Mouse (Mus musculus): ENCODE data around the gene Fancc.
"Not testable (repeated sequence)": the region's sequence is repeated elsewhere in the genome, so short reads cannot be mapped to it uniquely, and the experiment has no call there.

The Fancc gene

DNA sequence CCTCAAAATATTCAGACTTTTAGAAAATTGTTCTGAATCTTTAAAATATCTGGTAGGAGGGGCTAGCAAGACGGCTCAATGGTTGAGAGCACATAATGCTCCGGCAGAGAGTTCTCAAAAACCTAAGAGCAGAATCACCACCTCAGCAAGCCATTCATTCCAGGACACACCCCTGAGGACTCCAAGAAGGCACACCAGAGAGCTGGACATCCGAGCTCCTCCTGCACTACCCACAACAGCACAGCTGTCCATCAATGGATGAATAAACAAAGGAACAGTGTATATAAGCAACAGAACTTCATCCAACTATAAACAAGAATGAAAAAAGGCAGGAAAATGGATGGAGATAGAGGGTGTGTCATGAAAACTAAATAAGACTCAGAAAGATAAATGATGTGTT, 80.3 kb downstream of the Fancc start:
- no peak for DNase-seq

DNA sequence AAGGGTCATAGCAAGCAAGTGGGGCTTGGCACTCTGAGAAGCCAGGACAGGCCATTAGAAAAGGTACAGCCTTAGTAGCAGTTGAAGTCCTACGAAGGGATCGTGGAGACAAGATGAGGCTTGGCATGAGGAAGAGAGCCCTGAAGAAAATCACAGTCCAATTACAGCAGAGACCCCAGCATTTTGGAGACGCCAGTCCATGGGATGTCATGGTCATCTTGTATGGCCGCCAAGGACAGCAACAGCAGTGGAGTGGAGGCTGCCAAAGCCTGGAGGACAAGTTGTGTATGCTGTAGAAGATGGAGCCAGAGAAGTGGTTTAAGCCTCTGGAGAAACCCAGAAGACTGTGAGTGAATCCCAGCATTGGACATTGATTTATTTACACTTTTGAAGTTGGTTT, 84.4 kb downstream of the Fancc start:
- no peak for DNase-seq

DNA sequence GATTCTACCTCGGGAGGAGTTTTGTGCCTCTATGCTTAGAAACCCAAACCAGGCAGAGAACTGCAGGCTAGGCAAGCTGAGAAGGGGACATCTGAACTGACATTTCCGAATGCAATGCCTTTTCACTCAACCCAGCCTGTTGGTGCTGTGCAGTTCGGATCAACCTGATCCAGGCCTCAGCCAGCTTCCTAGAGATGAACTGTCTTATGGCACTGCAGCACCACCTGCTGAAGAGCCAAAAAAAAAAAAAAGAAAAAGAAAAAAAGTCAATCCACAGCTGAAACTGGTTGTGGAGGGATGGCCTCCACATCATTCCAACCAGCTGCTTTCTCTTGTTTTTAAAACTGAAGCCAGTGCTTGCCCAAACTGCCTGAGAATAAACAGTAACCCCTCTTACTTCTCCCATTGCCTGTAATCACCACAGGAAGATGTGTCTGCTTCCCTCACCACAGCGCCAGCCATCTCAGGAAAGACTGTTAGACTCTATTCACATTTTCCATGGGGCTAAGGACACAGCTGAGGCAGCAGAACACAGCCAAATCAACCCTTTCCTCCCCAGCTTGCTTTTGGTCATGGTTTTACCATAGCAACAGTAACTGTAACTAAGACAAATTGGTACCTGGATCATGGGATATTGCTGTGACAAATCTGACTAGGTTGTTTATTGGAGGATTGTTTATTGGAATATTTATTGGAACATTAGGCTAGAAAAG, 85.6 kb downstream of the Fancc start:
- DNase-seq, result no peak

DNA sequence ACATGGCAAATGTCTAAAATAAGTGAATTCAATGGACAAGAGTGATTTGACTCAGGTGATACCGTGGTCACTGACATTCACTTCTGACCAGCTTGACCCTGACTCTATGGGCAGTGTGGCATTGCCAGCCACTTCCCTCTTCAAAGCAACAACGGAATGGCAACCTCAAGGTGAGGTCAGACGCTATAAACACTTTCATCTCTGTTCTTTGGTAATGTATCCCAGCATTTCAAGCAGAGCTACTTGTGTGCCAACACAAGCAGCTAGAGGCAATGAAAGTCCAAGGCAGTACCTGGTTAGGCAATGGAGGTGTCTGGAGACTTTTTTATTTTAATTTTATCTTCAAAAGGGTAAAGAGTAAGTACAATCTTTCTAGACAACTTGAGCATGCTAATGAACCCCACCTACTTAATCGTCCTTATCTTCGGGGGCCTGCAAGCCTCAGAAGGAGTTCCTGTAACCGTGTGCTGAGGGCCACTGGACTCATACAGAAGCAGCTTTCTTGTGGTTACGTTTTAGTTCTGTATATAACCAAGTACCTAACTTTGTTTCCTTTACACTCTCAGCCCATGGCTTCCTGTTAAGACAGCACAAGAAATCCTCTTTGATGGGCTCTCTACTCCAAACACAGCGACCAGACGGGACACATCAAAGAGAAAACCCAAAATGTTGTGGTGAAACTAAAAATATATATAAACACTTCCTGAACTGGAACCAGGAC, 86.3 kb downstream of the Fancc start:
- no peak for DNase-seq

DNA sequence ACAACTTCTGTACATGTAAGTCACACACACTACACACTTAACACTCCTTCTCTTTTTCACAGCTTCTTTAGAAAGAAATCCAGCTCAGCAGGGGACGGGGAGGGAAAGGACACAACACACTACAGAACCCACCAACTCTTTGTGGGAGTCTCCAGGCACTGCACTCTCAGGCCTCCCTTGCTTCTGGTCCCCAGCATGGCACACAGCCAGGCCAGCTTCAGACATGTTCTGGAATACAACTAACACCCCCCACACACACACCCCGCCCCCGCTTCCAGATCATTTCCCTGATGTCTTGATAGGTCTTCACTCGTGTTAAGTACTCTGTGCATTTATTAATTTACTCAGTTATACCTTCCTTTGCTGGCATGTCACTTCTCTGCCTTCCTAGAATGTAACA, 91.9 kb downstream of the Fancc start:
- DNase-seq, result no peak

DNA sequence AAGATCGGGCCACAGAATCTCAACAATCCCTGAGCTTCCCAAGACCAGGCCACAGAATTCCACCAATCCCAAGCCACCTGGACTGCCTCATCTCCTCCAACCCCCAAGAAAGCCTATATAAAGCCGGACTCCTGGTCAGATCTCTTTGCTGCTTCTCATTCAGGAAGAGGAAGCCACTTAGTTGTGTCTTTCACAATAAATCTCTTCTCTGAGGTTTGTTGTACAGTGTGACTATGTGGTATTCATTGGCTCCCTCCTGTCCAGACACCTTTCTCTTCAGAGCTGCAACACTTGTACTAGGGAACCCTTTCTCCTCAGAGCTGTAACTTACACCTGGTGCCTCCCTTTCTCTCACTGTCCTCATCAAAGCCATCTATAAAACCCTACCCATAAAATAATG, 92.4 kb downstream of the Fancc start:
- DNase-seq, result no peak

DNA sequence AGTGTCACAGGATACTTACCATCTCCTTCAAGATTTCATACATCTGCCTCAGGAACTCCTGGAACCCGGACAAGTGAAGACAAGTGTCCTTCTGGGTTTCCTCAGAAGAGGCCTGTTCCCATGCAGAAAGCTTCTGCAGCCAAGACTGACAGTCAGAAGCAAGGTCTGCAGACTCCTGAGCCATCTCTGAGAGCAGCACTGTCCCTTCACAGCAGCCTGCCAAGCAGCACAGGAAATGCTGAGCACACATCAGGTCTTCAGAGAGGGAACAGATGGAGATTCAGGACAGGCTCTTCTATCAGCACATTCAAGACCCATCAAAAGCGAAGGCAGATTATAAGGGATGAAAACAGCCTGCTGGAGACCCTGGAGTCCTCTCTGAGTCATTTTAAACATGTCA, 94.3 kb downstream of the Fancc start:
- no peak for DNase-seq

DNA sequence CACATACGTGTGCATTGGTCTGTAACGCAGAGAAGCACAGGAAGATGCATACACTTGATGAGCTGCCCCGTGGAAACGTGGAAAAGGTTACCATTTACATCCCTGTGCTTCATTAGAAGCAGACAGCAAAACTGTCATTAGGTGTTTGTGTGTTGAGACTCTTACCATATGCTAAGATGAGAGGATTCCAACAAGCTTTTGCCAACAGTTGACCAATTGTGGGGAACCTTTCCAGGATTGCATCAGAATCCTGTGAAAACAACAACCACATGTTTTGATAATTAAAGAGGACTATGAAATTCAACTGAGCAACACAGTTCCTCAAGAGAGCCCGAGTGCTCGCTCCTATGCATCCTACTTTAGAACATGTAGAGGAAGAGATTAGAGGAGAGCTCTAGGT, 97.0 kb downstream of the Fancc start:
- peak; percentile 9 to 42 for DNase-seq

DNA sequence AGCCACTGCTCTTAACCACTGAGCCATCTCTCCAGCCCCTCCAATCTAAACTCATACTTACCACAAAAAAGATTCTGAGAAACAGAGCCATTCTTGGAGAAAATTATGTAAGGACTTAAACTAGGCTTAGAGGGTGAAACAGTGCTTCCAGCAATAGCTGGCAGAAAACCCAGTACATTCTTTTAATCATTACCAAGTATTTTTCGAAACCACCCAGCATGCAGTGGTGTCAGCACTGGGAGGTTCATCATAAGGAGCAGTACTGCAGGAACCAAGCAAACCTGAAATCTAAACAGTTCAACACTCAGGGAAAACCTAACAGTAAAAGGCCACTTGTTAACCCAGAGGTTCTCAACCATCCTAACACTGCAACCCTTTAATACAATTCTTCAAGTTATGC, 99.7 kb downstream of the Fancc start:
- peak; percentile 9 to 38 for DNase-seq

DNA sequence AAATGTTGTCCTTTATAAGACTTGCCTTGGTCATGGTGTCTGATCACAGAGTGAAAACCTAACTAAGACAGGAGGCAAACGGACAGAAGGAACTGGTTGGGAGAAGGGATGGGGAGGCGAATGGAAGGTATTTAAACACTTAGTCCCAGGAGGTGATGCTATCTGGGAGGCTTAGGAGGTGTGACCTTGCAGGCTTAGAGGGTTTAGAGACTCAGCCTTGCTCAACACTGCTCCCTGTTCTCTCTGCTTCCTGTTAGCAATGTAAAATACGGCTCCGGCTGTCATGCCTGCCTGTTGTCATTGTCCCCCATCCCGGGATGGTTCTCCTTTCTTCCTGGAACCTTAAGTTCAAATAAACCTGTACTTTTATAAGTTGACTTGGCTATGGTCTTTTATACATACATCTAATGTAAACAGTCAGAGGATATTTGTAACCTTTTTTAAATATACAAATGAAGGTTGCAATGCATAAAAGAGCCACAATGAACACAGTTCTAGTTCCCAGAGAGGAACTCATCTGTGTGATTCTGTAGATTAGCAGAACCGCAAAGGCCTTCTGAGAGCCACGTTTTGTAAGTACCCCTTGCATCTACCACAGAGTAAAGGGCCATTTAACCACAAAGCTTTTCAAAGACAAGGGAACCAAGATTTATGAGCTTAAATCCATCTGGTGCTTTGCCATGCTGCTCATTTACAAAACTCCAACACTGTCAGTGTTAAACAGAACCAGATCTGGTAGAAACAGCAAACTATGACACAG, 102.6 kb downstream of the Fancc start:
- no peak for DNase-seq

DNA sequence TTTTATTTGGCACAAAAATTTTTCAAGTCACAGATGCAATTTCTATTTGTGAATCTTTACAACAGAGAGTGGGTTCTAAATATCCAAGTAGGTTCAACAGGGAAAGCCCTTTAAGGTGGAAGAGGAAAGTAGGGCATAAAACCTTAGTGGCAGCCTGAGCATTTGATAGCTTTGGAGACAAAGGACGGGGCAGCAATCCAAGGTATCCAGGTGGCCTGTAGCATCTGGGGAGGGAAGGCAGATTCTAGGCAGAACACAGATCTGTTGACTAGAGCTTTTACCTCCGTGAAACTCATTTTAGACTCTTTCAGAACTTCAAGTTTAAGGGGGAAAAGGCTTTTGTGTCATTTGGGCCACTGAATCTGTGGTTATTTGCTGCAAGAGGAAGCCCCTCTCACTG, 111.8 kb downstream of the Fancc start:
- no peak for DNase-seq

DNA sequence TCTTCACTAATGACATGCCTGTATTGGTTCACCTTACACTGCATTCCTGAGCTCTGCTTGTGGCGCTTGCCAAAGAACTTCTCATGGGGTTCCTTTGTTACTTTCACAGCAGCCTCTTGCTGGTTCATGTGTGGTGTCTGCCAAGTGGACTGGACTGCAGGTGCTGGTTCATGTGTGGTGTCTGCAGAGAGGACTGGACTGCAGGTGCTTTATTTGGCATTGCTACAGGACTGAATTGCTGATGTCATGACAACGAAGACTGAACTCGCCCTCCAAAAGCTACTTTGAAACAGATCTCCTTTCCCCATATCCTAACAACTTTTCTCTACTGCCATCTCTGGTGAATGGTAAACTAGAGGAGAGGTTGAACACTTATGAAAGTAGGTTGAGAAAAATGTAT, 112.3 kb downstream of the Fancc start:
- DNase-seq, result no peak

DNA sequence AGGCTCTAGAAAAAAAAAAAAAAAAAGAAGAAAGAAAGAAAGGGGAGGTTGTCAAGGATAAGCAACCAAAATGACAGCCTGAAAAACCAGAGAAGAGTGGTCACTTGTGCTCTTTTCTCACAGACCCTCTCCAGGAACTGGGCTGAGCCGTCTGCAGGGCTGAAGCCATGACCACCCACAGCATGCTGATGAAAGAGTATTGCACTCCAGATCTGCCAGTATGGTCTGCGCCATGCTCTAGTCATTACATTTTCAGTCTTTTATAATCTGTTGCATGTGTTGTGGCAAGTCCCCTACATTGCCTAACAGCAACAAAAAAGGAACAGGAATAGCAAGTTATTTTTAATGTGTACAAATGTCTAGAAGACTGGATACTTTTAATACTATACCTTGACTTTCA, 114.9 kb downstream of the Fancc start:
- DNase-seq, result no peak

DNA sequence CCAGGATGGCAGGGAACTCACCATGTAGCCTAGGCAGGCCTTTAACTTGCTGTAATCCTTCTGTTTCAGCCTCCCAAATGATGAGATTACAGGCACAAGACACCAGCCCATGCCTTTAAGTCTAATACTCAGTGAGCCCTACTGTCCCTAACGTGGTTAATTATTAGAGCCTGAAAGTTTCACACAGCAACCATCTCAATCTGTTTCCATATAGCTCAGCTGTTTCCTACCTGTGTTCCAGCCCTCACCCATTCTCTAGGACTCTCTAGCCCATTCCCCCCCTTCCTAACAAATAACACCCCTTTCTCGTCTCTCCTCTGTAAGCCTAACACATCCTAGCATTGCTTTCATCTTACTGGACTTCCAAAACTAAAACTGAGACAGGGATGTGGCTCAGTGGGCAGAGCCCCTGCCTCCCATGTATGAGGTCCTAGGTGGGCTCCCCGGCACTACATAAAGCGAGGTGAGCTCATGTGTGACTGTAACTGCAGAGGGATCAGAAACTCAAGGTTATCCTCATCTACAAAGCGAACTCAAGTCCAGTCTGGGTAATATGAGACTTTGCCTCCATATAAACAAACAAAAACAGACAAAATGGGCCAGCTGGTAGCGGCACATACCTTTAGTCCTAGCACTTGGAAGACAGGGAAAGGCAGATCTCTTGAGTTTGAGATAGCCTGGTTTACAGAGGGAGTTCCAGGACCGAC, 123.5 kb downstream of the Fancc start:
- DNase-seq, result no peak

DNA sequence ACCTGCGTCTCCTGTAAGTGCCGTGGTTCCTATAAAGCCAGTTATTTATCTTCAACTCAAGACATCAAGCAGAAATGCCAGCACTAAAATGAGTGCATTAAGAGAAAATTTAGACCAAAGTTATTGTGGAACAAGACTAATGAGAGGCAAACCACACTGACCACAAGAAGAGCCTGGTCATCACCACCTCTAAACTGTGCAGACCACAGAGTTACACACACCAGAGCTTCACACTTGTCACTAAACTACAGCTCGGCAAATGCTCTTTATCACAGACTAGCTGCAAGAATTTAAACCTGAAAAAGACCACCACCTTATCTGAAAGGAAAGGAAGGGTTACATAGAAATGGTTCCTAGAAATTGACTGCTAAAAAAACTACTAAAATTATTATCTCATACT, 135.3 kb downstream of the Fancc start:
- DNase-seq, result no peak

DNA sequence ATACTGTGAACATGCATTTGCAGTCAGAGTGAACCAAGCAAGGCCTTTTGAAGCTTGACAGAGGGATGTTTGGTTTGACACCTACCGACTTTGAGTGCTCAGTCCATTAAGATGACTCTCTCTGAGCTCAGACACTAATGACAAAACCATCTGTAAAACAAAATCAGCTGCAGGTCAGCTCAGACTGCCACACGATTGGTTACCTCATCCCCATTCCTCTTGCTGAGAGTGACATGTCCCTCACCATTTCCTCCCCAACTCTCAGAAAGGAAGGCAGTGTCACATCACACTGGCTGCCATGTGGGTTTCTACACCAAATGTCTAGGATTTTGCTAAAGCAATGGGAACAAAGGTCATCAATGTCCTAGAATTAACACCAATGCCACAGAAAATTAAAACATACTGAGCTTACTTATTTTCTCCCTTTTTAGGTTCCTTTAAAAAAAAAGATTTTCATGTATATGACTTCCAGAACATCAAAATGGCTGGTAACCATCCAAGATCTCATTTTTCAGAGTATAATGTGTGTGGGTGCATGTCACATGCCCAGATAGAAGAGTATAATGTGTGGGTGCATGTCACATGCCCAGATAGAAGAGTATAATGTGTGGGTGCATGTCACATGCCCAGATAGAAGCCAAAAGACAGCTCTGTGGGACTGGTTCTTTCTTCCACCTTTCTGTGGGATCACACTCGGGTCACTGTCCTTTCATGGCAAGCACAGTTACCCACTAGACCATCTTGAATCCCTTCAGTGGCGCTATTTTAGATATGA, 136.8 kb downstream of the Fancc start:
- no peak for DNase-seq

DNA sequence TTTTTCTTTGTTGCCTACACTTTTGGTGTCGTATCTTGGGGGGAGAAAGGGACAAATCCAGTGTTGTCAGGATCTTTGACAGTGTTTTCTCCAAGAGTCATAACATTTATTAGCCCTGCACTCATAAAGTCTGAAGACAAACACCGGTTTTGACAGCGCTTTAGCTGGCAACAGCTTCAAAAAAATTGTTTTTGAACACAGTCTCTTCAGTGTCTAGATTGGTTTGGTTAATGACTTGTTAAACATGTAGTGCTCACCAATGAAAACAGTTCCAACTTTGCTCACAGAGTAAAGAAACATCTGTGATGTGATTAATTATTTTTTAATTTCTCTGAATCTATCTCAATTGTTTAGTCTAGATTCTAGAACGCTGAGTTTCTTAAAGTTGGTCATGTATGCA, 137.7 kb downstream of the Fancc start:
- no peak for DNase-seq

DNA sequence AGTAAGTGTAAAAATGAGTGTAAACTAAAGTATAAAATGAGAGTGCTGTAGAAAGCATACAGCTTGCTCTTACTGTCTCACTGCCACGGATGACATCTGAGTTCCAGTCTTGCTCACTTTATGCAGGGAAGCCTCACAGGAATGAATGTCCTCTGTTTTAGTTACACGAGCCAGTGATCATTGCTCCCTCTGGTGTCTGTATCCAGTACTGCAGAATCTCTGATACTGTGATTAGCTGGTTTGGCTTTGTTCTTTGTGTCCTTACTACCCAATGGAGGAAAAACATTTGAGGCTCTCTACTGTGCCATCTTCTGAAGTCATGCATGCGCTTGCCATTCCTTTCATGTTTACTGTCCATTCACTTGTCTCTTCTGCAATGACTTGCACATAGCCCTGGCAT, 140.5 kb downstream of the Fancc start:
- DNase-seq, result peak; percentile 10 to 54

DNA sequence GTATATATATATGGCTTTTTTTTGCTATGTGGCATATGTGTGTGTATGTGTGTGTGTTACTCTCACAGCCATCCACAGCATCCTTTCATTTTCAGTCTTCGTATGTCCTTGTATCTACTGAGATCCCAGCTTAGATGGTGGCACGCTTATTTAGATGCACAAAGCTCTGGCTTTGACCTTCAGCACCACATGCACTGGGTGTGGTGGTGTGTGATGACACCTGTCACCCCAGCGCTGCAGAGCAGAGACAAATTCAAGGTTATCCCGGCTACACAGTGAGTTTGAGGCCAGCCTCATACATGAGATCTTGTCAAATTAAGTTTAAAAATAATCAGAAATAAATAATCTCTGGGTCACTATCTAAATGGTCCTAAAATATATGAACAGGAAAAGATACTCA, 141.0 kb downstream of the Fancc start:
- no peak for DNase-seq

DNA sequence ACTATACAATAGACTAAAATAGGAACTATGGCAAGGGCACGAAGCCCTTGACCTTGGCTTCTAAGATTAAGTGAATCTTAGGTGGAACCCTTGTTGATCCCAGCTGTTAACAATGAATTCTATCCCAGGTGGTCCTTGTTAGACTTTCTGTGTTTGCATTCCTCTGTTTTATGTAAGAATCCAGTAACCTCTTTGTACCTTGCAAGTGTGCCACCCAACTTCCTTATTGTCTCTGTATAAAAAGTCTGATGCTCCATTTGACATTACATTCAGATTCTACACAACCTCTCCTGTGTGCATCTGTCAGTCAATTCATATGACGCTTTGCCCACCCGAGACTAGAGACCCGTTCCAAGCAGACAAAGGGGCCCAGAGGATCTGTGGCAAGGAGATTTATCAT, 143.8 kb downstream of the Fancc start:
- DNase-seq, result not testable (repeated sequence)

DNA sequence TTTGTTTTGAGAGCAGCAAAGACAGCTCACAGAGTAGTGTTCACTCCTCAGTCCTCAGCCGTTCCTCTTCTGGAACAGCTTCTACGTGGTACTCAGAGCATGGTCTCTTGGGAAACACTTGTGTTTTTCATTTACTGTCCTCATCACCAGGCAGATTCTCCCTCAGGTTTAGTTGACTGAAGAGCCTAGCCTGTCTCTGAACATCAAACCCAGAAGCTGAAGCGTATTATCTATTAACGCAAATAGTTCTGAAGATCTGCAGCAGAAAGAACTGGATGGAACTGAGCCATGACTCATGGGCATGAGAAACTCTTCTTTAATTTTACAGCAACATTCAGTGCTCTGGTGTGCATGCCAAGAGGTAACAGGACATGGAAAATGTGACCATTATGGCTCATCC, 147.0 kb downstream of the Fancc start:
- DNase-seq, result no peak

DNA sequence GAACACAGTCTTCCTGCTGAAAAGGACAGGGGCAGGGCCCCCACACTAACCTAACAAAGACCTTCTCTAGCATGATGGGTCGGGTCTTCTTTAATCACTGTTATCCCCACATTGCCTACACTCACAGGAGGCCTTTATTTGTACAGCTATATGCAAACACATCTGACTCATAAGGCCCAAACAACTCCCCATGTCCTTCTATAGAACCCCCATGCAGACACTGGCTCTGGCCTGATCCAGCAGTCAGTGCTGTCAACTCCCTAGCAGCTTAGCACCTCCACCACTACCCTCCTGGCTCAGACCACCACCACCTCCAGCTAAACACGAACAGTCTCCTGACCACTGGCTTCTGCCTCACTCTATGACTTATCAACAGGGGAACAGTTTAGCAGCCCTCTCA, 149.4 kb downstream of the Fancc start:
- DNase-seq, result no peak
